Mouse (Mus musculus) cerebellum, postnatal 25 days (tissue): ENCODE results near the gene A930018P22Rik.

Experiments
- DNase-seq, 2 experiments: peaks; one replicate each; pipeline ENCODE4 v3.0.0; 2021; ENCODE audit warnings: mixed read lengths in 2 of 2

A930018P22Rik gene

GRCm38 (mm10) chr2:104119097-104119496, 3.5 kb upstream of the A930018P22Rik start:
- DNase-seq: no peak

- no peak for DNase-seq
Observed at GRCm38 (mm10) chr2:104120312-104120711, 2.3 kb upstream of the A930018P22Rik start.

DNA sequence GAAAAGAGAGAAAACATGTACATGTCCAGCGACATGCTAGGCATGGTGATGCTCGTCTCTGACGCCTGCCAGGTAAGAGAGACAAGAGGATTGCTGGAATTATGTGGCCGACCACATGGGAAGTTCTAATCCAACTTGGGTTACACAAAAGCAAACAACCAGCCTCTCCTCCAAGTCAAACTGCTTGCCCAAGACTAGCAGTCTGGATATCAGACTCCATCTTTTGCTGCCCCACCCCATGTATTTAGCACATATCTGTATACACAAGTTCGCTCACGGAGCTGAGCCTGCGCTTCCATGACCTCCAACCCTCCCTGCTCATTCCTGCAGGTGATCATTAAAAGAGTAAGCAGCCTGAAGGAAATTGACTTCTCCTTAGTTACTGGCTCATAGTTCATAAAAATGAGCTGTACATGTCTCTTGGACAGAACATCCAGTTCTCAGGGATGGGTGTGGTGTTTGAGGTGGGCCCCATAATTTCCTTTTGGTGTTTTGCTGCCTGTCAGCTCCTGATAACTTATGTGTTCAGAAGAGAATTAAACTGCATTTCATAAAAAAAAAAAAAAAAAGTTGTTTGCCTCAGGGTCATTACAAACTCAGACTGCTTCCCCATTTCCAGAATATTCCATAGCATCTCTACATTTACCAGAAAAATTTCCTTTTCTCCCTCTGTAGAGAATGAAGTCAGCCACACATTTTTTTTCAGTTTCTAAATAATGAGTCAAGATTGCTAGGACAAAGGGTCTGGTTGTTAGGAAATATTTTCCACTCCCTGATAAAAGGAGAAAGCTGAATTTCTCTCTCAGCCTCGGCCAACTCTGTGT, 676 bp upstream of the A930018P22Rik start:
- no peak for DNase-seq

- DNase-seq: no peak
Observed at GRCm38 (mm10) chr2:104123540-104123939, 971 bp downstream of the A930018P22Rik start.

DNA sequence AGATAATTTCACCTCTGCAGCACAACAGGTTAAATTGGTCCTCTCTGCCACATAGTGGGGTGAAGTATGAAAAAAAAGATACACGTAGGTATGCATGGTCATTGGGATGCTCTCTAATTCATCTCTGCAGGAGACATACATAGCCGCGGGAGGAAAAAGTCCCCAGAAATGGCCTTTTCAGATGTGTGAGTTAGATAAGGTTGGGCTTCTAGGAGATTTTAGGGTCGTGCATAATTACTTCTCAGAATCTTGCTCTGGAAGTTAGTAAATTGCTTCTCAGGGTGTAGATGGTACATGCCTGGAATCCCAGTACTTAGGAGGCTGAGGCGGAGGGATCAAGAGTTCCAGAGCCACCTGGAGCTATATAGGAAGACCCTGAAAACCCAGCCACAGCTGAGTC, 1.5 kb downstream of the A930018P22Rik start:
- DNase-seq: no peak

GRCm38 (mm10) chr2:104128803-104129531, 6.4 kb downstream of the A930018P22Rik start:
- no peak for DNase-seq

GRCm38 (mm10) chr2:104130165-104130564, 7.6 kb downstream of the A930018P22Rik start:
- no peak for DNase-seq

DNA sequence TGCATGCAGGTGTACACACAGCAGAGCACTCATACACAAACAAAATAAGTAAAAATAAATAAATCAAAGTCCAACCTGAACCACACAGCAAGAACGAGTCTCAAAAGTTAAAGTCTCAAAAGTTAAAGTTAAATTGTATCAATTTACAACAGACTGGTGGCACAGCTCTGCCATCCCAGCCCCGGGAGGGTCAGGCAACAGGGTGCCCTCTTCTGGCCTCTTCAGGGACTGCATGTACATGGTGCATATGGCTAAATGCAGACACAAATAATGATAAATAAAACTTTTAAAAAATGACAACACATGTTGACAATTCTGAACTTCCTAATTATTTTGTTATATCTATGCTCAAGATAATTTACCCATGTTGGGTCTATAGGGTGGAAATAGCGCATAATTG, 8.4 kb downstream of the A930018P22Rik start:
- peak in 1 of 2 experiments; percentile 52 for DNase-seq

- no peak for DNase-seq
Observed at GRCm38 (mm10) chr2:104132266-104132859, 9.8 kb downstream of the A930018P22Rik start.

- no peak for DNase-seq
Observed at GRCm38 (mm10) chr2:104133042-104133810, 10.7 kb downstream of the A930018P22Rik start.

DNA sequence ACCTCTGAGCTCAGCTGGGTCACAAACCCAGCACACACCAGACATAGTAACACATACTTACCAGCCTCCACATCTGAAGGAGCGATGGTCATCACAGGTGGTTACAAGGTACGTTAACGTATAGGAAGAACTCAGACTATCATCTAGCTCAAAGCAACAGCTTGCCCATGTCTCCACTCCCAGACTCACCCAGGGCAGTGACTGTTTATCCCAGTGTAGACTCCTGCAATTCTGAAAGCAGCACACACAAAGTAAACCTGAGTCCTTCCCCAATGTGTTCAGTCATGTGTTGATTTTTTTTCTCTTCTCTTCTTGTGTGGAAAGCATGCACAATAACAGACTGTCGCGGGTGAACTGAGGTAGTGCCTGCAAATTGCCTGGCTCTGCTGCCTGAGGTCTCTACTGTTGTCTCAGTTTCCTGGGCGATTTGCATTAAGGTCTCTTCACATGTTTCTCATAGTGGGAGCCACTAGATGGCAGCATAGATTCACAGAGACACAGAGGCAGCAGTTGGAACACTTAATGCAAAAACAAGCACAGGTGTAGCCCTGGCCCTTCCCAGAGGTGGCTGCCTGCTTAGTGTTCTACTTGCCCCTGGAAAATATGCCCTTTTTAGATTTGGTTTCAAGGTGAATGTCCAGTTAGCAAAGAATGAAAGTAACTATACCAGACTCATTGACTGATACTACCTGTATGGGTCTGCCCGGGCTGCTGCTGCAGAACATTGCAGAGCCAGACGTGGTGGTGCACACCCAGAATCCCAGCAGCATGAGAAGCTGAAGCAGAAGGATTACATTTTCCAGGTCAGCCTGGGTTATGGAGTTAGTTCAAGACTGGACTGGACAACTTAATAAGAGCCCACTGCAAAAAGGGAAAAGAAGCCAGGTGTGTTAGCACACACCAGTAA, 11.8 kb downstream of the A930018P22Rik start:
- peak; percentile 76 to 80 for DNase-seq

GRCm38 (mm10) chr2:104135920-104136319, 13.4 kb downstream of the A930018P22Rik start:
- DNase-seq: no peak

DNA sequence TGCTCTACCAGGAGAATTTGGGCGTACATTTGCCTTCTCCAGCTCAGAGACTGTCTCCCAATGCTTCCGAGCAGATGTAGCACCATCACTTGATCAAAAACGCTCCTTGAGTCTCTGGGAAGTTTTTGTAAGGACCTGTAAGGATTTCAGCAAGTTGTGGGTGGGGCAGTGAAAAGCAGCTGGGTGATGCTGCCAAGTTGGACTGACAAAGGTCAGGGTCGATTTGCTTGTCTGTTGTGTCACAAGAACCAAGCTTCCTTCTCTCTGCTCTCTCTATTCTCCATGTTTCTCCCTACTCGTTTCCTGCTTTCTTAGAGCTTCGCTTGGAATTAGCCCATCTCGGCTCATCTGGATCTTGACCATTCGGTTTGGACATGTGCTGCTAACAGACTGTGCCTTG, 19.6 kb downstream of the A930018P22Rik start:
- no peak for DNase-seq

DNA sequence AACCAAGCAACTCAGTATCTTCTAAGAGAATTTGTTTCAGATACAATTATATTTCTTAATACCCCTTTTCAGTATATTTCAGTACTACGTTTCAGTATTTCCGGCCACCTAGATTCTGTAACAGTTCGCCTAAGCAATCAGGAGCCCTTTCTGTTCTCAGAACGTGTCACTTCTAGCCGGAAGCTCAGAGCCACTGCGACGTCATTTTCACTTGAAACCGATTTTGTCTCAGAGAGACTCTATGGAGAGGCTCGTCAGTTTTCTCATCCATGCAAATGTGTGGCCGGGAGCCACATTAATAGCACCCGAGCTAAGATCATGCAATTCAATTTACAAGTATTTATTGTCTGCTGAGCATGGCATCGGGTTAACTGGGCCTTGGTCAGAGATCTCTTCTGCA, 21.4 kb downstream of the A930018P22Rik start:
- no peak for DNase-seq

DNA sequence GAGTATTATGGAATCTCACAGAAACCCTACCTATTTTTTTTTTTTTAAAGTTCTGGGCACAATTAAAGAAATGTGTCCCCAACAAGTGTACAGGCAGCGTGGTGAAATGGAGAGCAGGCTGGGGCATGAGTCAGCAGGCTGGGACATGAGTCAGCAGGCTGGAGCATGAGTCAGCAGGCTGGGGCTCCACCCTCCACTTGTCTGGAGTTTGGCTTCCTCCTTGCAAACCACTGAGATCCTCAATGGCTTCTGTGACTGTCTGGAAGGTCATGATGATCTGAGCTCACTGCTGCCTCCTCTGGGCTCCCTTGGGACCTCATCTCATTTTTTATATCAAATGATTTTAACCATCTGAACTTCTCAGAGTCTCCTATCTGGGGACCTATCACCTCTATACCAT, 23.4 kb downstream of the A930018P22Rik start:
- peak in 1 of 2 experiments; percentile 46 for DNase-seq

DNA sequence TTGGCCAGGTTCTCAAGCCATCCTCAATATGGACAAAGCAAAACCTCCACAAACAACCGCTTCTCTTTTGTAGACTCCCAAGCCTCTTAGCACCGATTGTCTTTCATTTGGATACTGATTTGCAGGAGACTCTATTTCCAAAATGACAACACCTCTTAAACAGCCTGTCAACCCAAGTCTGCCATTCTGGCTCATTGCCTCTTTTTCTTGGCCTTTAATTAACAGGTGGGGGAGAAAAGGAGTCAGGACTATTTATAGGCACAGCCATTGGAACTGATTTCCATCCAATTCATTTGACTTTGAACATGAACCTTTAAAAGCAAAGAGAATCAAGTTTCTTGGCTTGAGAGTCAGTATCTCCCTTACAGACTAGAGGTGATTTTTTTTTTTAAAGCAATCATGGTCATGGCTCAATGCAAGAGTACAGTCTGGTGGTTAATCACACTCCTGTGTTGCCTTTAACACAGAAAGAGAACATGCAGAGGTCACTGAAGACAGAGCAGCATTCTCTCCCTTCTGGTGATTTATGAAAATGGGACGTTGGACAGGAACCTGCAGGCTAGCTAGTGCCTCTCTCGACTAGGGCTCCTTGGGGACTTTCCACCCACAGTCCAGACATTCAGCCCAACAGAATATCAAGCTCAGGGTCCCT, 25.5 kb downstream of the A930018P22Rik start:
- peak in 1 of 2 experiments; percentile 39 for DNase-seq

DNA sequence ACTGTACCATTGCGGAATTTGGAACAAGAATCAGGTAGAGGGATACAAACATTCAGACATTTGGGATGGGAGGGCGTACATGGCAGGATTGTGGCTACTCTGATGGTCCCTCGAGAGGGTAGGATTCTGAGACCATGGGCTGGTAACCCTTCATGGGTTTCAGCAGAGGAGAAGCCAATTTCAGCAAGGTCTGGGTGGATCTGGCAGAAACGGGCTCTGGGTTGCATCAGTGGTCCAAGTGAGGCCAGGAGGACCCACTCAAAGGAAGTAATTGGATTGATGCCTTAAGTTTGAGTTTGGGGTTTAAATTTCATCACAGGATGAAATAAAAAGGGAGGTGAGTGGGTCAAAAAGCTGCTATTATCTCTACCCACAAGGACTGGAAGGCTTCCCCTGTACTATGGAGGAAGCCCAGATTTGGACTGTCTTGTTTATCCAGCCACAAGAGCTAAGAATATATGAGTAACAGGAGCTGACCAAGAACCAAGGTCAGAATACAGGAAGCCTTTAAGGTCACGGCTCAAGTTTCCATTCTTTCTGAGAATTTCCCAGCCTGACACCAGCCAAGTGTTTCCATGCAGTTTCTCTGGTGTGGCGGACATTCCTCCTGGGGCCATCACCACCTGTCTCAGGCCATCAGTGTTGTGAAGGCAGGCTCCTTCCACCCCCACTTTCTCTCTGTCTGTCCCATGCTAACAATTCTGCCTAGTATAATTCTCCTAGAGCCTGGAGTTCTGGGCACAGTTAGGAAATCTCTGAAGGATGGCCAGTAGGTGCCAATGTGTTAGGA, 28.2 kb downstream of the A930018P22Rik start:
- peak in 1 of 2 experiments; percentile 56 for DNase-seq

DNA sequence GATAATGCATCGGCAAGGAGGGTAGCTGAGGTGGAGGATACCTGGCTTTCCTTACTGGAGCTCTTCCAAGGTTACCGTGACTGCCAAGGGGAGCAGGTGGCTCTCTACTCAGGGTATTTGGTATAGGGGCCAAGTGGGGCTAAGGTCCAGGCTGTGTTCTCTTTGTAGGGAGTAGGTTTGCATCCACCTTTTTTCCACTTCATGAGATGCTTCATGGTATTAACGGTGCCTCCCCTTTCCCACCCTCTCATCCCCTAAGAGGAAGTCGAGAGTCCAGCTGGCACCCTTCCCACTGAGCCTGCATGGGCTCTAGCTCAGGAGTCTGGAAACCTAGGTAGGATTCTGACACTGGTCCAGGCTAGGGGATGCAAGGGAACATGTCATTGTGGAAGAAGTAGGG, 30.8 kb downstream of the A930018P22Rik start:
- peak; percentile 88 to 95 for DNase-seq

DNA sequence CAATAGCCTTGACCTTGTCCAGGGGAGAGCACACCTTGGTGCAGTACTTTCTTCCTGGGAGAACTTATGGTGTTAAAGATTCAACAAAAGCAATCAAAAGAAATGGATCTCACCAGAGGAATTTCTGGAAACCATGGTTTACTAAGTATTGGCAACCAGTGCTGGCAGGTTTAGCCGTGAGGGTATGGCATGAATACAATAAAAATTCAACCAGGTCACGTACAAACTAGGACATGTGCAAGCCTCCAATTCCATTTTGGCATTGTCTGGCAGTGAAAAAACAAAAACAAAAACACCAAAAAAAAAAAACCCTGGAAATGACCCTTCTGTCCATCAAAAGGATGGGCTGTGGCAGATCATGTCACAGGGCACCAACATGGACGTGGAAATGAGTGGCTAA, 31.3 kb downstream of the A930018P22Rik start:
- DNase-seq: peak in 1 of 2 experiments; percentile 35

DNA sequence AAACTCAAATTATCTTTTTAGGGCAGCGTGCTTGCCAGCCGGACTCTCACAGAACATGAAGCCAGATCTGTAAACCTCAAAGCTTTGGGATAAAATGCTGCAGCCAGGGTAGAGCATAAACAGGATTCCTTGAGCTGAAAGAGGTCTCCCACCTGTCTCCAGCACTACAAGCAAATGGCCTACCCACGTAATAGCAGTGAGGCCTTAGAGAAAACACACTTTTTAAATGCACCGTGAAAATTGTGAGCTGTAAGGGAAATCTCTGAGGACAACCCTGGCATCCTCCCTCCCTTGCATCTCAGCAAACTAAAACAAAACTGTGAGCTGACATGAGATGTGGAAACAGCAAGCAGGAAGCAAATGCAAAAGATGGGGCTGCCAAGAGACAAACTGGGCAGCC, 35.3 kb downstream of the A930018P22Rik start:
- no peak for DNase-seq
